Mouse (Mus musculus) neural tube, embryonic 12.5 days (tissue): Measurements from ENCODE around the gene Tspan15. TPM values are rescaled to one million over a fixed set of nuclear protein-coding genes. Genes with fewer than 3 reads are reported as not detected.

ENCODE experiments used
- ATAC-seq: fragments of 200-750 bp; cut with Nextera tagmentation; 2 replicates; pipeline ENCODE4 v1.8.0; 2017; ENCODE audit warnings: low read depth, mild to moderate bottlenecking, moderate TSS enrichment, moderate library complexity; ENCODE audit not compliant: low FRiP score
- H3K27ac ChIP-seq: fragments of 300-500 bp; sonication (generic); 2 replicates; pipeline ENCODE4 v1.5.1; 2016
- H3K27me3 ChIP-seq: fragments of 300-500 bp; sonication (generic); replicated peaks from 2 replicates; pipeline ENCODE4 v1.6.1; 2016; ENCODE audit warnings: mild to moderate bottlenecking
- H3K36me3 ChIP-seq: fragments of 300-500 bp; sonication (generic); 2 replicates; pipeline ENCODE4 v1.6.1; 2016; ENCODE audit warnings: mild to moderate bottlenecking
- H3K4me1 ChIP-seq: fragments of 300-500 bp; sonication (generic); 2 replicates; pipeline ENCODE4 v1.6.1; 2016
- H3K4me2 ChIP-seq: fragments of 300-500 bp; sonication (generic); replicated peaks from 2 replicates; pipeline ENCODE4 v1.6.1; 2016; ENCODE audit warnings: mild to moderate bottlenecking
- H3K4me3 ChIP-seq: fragments of 300-500 bp; sonication (generic); 2 replicates; pipeline ENCODE4 v1.5.1; 2016
- H3K9ac ChIP-seq: fragments of 300-500 bp; sonication (generic); 2 replicates; pipeline ENCODE4 v1.6.1; 2016; ENCODE audit warnings: mild to moderate bottlenecking
- H3K9me3 ChIP-seq: fragments of 300-500 bp; sonication (generic); 2 replicates; pipeline ENCODE4 v1.6.1; 2016; ENCODE audit warnings: mild to moderate bottlenecking
- WGBS: fragments of 180-500 bp; shearing (Covaris S2); methylation state at CpG from one replicate; pipeline ENCODE4 v1.1.7; 2016; 5-methylcytosine and 5-hydroxymethylcytosine counted together
- polyA plus RNA-seq: library from polyadenylated mRNA; unstranded; fragments of >200 nt; fragmentation: Nextera tagmentation; extraction: Ambion mirVana; gene quantifications from 2 replicates; pipeline ENCODE4 v1.2.1, GENCODE M21; 2016

The Tspan15 gene
- polyA plus RNA-seq, 1 experiment from 2014 or later, result 15.5 TPM

DNA sequence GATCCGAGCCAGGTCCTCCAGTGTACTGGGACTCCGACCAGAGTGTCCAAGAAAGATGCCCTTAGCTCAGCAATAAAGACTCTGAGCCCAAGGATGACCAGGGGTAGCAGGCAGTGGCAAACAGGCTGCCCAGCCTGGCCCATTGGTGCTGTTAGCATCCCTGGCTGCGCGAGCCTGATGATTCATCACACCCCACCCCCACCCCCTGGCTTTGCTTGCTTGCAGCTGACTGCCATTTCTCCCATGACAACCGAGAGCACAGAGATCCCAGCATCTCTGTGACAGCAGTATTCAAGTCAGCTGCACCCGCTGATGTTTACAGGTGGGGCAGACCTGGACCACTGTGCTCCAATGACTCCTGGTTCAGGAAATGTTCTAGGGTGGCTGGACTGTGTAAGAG is 28.5 kb downstream of the Tspan15 start:
- H3K4me3 ChIP-seq, result no peak overlapping the region
- H3K27me3 ChIP-seq, result no peaks in the 10 kb centered on the region
- no peak for ATAC-seq
- no peaks in the 10 kb centered on the region for H3K9me3 ChIP-seq
- H3K4me2 ChIP-seq, result no peak overlapping the region
- H3K36me3 ChIP-seq, result no peaks in the 10 kb centered on the region
- H3K27ac ChIP-seq, result no peak overlapping the region
- no peaks in the 10 kb centered on the region for H3K4me1 ChIP-seq
- WGBS, result 89% methylated on average over 6 of the region's 6 CpGs
- H3K9ac ChIP-seq, result no peak overlapping the region

DNA sequence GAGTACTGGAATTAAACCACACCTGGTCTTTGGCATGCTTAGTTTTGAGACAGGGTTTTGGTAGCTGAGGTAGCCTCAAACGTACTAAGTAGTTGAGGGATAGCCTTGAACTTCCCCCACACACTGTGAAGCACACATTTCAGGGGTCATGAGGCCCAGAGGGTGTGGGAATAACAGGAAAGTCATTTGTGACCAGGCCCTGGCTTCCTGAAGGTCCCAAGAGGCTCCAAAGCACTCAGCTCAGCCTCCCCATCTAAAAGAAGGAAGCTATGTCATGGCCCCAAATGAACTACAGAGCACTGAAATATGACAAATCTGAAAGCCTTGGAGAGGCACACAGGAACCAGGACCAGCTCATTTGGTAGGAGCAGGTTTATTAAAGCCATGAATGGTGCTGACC is 32.2 kb downstream of the Tspan15 start:
- Histone ChIP-seq H3K9me3 (no peaks in the 10 kb centered on the region), H3K4me1 (peaks cover 6% of the 10 kb centered on the region; the same call in 1 of the 2 replicates), H3K27ac (no peak overlapping the region), H3K4me2 (no peak overlapping the region), H3K9ac (no peak overlapping the region), H3K4me3 (no peak overlapping the region), H3K36me3 (no peaks in the 10 kb centered on the region), H3K27me3 (no peaks in the 10 kb centered on the region; the same call in none of the 2 replicates)
- WGBS, result 67% methylated on average over 1 of the region's 1 CpGs
- no peak for ATAC-seq

DNA sequence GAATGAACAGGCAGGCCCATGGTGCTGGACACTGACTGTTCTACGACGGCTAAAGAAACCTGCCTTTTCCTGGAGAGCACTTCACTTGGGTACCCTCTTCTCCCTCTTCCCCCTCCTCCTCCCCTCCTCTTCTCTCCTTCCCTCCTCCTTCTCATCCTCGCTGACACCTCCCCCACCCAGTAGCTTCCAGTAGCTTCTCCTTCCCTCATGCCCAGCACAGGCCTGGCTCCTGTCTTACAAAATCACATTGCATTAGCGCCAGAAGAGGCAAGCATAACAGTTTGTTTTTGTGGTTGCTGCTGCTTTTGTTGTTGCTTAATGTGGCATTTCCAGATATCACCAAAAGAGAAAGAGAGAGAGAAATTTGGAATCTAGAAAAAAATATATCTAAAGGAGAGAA is 33.6 kb downstream of the Tspan15 start:
- no peaks in the 10 kb centered on the region for H3K9me3 ChIP-seq
- H3K9ac ChIP-seq, result no peak overlapping the region
- H3K4me2 ChIP-seq, result no peak overlapping the region
- H3K27ac ChIP-seq, result no peak overlapping the region
- no peak overlapping the region for H3K4me3 ChIP-seq
- no peaks in the 10 kb centered on the region for H3K36me3 ChIP-seq
- 65% methylated on average over 4 of the region's 4 CpGs for WGBS
- peaks cover 6% of the 10 kb centered on the region; the same call in 1 of the 2 replicates for H3K4me1 ChIP-seq
- no peaks in the 10 kb centered on the region; the same call in none of the 2 replicates for H3K27me3 ChIP-seq
- no peak for ATAC-seq

DNA sequence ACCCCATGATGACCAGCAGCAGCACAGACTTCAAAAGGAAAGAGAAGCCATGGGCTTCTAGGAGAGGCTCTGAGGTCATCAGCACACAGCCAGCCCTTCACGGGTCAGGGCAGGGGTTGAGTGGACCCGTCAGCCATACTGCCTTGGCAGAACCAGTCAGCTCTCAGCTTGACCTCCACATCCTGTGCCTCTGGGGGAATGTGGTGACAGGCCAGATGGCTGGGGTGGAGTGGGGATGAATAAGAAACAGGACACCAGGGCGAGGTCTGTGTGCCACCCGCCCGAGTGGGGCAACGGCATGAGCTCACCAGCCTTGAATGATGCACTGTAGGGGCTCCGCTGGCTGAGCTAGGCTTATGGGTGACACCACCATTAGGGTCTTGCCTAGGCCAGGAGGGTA is 35.7 kb downstream of the Tspan15 start:
- no peaks in the 10 kb centered on the region for H3K9me3 ChIP-seq
- peaks cover 6% of the 10 kb centered on the region; the same call in 1 of the 2 replicates for H3K4me1 ChIP-seq
- no peak overlapping the region for H3K9ac ChIP-seq
- no peak for ATAC-seq
- WGBS, result 63% methylated on average over 7 of the region's 7 CpGs
- no peak overlapping the region for H3K4me3 ChIP-seq
- H3K36me3 ChIP-seq, result no peaks in the 10 kb centered on the region
- H3K27me3 ChIP-seq, result no peaks in the 10 kb centered on the region; the same call in none of the 2 replicates
- H3K27ac ChIP-seq, result no peak overlapping the region
- no peak overlapping the region for H3K4me2 ChIP-seq

DNA sequence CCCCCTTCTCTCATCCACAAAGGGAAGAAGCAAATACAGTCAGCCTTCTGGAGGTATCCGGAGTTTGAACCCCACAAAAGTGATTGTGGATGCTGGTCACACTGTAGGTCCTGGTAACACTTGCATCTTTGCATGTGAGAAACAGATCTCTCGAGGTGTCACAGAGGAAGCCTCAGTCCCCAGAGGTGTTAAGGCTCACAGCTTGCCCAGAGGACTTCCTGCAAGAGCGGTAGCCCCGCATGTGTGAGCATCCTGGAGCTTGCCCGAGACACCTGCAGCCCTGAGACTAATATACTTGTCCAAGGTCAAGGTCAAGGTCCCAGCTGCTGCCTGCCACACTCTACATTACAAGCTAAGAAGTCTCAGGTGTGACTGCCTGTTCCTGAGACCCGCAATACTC is 36.1 kb downstream of the Tspan15 start:
- no peak for ATAC-seq
- peaks cover 6% of the 10 kb centered on the region; the same call in 1 of the 2 replicates for H3K4me1 ChIP-seq
- no peaks in the 10 kb centered on the region for H3K9me3 ChIP-seq
- no peaks in the 10 kb centered on the region for H3K36me3 ChIP-seq
- H3K27ac ChIP-seq, result no peak overlapping the region
- H3K27me3 ChIP-seq, result no peaks in the 10 kb centered on the region; the same call in none of the 2 replicates
- H3K9ac ChIP-seq, result no peak overlapping the region
- H3K4me2 ChIP-seq, result no peak overlapping the region
- no peak overlapping the region for H3K4me3 ChIP-seq
- 64% methylated on average over 6 of the region's 6 CpGs for WGBS

DNA sequence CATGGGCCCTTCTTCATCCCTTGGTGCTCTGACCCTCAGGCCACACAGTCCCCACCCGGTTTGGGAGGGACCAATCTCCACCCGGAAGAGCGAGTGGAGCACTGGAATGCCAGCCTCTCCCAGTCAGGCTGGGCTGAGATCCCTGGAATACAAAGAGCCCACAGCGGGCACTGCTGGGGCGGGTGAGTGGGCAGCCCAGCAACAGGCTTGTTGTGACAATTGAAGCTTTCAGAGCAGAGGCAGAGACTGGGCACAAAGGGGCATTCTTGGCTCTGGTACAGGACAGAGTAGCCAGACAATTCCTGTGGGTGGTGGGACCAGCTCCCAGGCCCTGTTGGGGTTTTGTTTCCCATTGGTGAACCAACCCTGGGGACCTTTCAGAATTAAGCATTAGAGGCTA is 36.6 kb downstream of the Tspan15 start:
- no peaks in the 10 kb centered on the region for H3K9me3 ChIP-seq
- no peak overlapping the region for H3K4me2 ChIP-seq
- no peak overlapping the region for H3K27ac ChIP-seq
- no peak overlapping the region for H3K9ac ChIP-seq
- no peaks in the 10 kb centered on the region for H3K36me3 ChIP-seq
- no peak for ATAC-seq
- no peak overlapping the region for H3K4me3 ChIP-seq
- H3K27me3 ChIP-seq, result no peaks in the 10 kb centered on the region; the same call in none of the 2 replicates
- 77% methylated on average over 5 of the region's 5 CpGs for WGBS
- H3K4me1 ChIP-seq, result peaks cover 6% of the 10 kb centered on the region; the same call in 1 of the 2 replicates

DNA sequence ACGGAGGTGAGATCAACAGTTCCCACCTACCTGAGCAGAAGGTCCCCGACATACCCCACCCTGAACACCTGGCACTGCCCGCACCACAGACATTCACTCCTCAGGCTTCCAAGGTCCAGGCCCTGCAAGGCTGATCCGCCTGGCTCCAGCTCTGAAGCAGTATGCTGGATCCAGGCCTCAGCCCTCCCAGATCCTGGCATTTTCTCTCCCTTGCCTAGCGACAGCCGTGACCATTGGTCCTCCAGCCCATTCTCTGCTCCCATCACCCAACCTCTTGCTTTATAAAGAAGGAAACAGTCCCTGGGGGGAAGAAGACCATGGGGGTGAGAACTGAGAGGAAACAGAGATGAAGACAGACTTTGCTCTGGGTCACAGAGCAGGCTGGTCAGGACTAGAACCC is 37.0 kb downstream of the Tspan15 start:
- Histone ChIP-seq H3K36me3 (no peaks in the 10 kb centered on the region), H3K27ac (no peak overlapping the region), H3K27me3 (no peaks in the 10 kb centered on the region; the same call in none of the 2 replicates), H3K4me2 (no peak overlapping the region), H3K4me3 (no peak overlapping the region), H3K9me3 (no peaks in the 10 kb centered on the region), H3K9ac (no peak overlapping the region), H3K4me1 (peaks cover 6% of the 10 kb centered on the region; the same call in 1 of the 2 replicates)
- ATAC-seq, result no peak
- 87% methylated on average over 6 of the region's 6 CpGs for WGBS

DNA sequence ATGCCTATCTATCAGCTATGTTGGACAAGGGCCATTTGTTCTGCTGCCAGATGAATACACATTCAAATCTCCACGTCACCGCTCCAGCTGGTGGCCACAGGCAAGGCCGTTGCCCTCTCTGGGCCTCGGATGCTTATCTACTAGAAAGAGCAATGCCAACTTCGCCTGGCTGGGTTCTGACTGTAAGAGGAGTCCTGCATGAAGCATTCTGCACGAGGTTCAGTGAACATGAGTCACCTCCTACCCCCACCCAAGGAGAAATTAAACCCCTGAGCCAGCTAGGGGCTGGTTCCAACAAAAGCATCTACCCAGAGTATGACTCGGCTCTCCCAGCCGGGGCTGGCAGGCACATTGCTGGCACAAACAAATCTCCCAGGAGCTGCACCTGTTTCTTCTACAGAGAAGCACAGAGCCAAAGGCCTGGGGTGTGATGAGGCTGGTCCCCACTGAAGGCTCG is 38.3 kb downstream of the Tspan15 start:
- Histone ChIP-seq H3K27me3 (no peaks in the 10 kb centered on the region; the same call in none of the 2 replicates), H3K4me1 (peaks cover 6% of the 10 kb centered on the region; the same call in 1 of the 2 replicates), H3K4me3 (no peak overlapping the region), H3K9me3 (no peaks in the 10 kb centered on the region), H3K36me3 (no peaks in the 10 kb centered on the region), H3K4me2 (no peak overlapping the region), H3K27ac (no peak overlapping the region), H3K9ac (no peak overlapping the region)
- 73% methylated on average over 9 of the region's 9 CpGs for WGBS
- ATAC-seq, result no peak

DNA sequence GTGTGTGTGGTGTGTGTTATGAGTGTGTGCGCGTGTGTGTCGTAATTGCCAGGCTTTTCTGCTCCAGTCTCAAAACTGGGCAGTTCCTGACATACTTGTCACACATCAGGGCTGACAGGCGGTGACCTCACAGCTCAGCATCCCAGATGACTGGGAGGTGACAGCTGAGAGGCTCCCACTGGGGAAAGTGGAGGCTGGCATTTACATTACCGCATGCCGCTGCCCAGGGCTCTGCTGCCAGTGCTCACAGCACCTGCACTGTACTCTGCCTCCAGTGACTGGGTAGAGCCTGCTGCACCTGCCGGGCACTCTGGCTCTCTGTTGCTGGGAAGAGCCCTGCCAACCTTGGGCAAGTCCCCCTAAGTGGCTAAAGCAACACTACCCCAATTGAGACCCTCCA is 40.2 kb downstream of the Tspan15 start:
- ATAC-seq, result no peak
- no peaks in the 10 kb centered on the region for H3K36me3 ChIP-seq
- H3K4me2 ChIP-seq, result no peak overlapping the region
- peaks cover 4% of the 10 kb centered on the region for H3K27me3 ChIP-seq
- H3K27ac ChIP-seq, result no peak overlapping the region
- no peak overlapping the region for H3K9ac ChIP-seq
- H3K4me3 ChIP-seq, result no peak overlapping the region
- peaks cover 6% of the 10 kb centered on the region; the same call in 1 of the 2 replicates for H3K4me1 ChIP-seq
- WGBS, result 90% methylated on average over 7 of the region's 7 CpGs
- H3K9me3 ChIP-seq, result no peaks in the 10 kb centered on the region

DNA sequence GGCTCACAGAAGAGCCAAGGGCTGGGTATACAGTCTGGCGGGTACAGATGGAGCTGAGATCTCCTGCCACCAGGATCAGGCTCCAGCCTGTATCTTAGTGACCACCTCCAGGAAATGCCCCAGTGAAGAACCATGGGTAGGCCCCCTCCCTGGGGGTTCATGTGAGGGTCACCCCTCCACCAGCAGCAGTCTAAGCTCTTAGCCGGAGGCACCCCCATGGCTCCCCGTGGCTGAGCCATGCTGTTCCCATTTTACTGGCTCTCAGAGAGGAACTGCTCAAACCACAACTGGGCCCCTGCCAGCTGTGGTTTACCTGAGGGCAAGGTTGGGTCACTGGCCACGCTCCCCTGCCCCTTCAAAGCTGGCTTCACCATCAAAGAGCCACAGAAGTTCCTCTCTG is 41.1 kb downstream of the Tspan15 start:
- Histone ChIP-seq H3K9me3 (no peaks in the 10 kb centered on the region), H3K9ac (no peak overlapping the region), H3K36me3 (no peaks in the 10 kb centered on the region), H3K27ac (no peak overlapping the region), H3K27me3 (peaks cover 4% of the 10 kb centered on the region), H3K4me3 (no peak overlapping the region), H3K4me2 (no peak overlapping the region), H3K4me1 (no peaks in the 10 kb centered on the region)
- no peak for ATAC-seq
- 83% methylated on average over 4 of the region's 4 CpGs for WGBS

DNA sequence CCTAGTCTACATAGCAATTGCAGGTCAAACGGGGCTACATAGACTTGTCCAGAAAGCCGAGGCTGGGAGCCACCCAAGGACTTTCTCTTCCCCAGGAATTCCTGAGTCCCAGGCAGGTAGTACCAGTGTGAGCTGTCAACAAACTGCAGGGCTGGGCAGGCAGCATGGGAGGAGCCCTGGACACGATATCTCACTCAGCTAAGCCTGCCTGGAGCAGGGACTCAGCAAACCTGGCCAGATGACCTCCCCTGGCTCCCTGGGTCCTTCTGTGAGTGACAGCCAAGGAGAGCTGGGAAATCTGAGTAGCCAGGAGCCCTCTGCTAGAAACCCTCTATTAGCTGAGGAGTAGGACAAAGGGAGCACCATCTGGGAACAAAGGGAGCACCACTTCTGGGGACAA is 41.7 kb downstream of the Tspan15 start:
- no peak overlapping the region for H3K4me3 ChIP-seq
- no peak for ATAC-seq

DNA sequence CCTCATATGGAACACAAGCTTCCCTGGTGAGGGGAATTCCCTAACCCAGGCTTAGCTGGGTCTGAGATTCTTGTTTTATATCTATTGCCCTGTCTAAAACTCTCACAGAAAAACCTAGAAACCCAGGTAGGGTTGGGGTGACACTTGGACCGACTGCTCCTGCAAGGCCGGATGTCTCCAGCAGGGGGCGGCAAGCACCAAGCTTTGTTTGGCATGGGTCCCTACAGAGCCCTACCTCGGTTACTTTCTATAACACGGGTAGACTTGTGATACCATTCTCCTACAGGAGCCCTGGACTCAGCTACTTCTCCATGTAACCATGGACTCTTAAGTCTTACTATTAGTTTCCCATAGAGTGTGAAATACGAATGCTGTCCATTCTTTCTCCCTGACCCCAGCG is 44.2 kb downstream of the Tspan15 start:
- Histone ChIP-seq H3K4me1 (no peaks in the 10 kb centered on the region), H3K4me2 (no peak overlapping the region), H3K27ac (no peak overlapping the region), H3K4me3 (no peak overlapping the region), H3K27me3 (peaks cover 20% of the 10 kb centered on the region), H3K9me3 (no peaks in the 10 kb centered on the region), H3K36me3 (no peaks in the 10 kb centered on the region), H3K9ac (no peak overlapping the region)
- peak; percentile 60; the same call in 1 of the 2 replicates for ATAC-seq
- WGBS, result 21% methylated on average over 7 of the region's 7 CpGs

More for the DNA sequence above, 41.7 kb downstream of the Tspan15 start:
- Histone ChIP-seq H3K27me3 (peaks cover 4% of the 10 kb centered on the region), H3K4me1 (no peaks in the 10 kb centered on the region), H3K9ac (no peak overlapping the region), H3K4me2 (no peak overlapping the region), H3K36me3 (no peaks in the 10 kb centered on the region), H3K27ac (no peak overlapping the region), H3K9me3 (no peaks in the 10 kb centered on the region)
- WGBS, result 69% methylated on average over 3 of the region's 3 CpGs

DNA sequence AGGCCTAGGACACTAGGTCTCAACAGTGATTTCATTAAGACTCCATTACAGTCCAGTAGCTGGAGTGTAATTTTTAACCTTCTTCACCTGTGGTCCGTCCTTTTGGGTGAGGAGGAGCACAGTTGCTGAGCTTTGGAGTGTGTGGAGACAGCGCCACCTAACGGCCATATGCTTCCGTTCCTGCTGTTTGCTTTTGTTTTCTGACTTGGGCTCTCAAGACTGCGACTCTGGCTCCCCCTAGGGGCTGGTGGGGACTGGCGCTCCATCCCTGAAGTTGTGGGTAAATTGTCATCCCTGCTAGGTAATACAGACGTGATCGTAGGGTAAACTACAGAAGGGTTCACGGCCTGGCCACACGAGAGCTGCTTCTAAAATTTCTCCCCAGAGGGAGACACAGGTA is 48.0 kb downstream of the Tspan15 start:
- H3K4me1 ChIP-seq, result no peaks in the 10 kb centered on the region
- peak; percentile 51; the same call in 1 of the 2 replicates for ATAC-seq
- peaks cover 35% of the 10 kb centered on the region for H3K27me3 ChIP-seq
- H3K9me3 ChIP-seq, result no peaks in the 10 kb centered on the region
- no peak overlapping the region for H3K4me3 ChIP-seq
- H3K36me3 ChIP-seq, result no peaks in the 10 kb centered on the region
- H3K27ac ChIP-seq, result no peak overlapping the region
- H3K9ac ChIP-seq, result no peak overlapping the region
- H3K4me2 ChIP-seq, result no peak overlapping the region
- WGBS, result 1% methylated on average over 10 of the region's 10 CpGs
